Mouse (Mus musculus) urinary bladder, postnatal 4 days (tissue): ENCODE measurements around the gene Kctd13.

Experiments
- DNase-seq, 2 experiments: peaks; one replicate each; pipeline ENCODE4 v3.0.0; 2021 to 2022; ENCODE audit warnings: low spot score in 2 of 2

Gene Kctd13

GRCm38 (mm10) chr7:126941801-126942200 is 13.1 kb downstream of the Kctd13 start:
- DNase-seq, result no peak

- DNase-seq, result no peak
Observed at GRCm38 (mm10) chr7:126946530-126946929, 17.9 kb downstream of the Kctd13 start.

DNA sequence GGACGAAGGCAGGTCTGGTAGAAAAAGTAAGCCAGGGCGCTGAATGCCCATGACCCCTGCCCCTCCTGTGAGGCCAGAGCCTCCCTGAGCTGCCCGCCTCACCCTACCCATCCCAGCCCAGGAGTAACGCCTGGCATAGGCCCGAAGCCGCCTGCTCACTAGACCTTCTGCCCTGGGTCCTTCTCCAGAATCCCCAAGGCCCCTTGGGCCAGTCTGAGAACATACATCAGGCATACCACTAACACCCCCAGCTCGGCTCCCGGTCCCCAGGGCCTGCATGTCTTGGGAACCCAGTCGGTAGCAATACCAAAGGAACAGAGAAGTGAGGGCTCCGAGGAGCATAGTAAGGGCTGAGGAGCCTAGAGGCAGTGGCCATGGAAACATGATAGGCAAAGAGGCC is 19.9 kb downstream of the Kctd13 start:
- DNase-seq, result no peak

DNA sequence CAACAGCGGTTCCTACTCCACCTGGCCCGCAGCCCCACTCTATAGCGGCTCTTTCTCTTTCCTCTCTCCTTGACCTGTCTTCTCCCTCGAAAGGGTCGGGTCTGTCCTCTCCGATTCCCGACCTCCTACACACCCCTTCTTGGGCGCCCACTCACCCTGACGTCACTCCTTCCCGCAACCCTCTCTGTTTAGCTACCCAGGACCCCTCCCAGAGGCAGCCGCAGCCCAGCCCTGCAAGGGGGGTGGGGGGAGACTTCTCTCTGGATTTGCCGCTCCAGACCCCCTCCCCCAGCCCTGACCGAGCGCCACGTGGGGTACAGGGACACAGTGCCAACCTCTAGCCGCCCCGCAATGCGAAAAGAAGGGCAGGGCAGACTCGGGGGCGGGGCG is 20.7 kb downstream of the Kctd13 start, which contains the start of gene Asphd1:
Gene Asphd1, minus strand, starts transcription at position 180 of the 390 bp plus-strand sequence.
- no peak for DNase-seq

DNA sequence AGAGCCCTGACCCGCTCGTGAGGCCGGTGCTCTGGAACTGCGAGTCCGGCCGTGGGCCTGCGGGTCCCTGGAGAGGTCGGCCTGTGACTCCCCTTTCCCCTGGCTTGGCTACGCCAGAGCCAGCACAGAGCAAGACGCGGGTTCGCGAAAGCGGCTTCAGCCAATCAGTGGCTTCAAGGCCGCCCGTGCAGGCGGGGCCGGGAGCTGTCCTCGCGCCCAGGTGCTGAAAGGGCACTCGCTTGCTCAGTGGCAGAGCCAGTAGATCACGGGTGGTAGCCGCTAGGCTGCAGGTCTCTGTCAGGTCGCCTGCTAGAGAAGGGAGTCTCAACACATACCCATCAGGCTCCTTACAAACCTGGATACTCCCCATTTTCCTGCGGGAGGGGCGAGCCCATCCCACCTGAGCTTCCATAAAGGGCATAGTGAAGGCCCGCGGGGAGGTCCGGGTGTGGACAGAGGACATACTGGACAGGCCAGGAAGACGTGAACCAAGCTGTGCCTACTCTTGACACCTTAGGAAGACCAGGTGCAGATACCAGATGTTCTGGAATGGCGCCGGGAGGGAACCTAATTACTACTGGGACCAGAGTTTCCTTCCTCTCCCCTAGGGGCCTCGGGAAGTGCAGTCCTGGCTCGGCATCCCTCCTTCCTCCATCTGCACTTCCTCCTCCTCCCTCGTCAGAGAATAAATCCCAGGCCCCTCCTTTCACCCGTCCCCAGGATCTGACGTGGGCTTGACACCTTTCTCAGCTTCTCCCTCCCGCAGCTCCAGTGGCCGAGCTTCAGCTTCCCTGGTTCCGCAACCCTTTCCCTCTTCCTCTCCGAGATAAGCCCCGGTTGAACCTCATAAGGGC is 21.3 kb downstream of the Kctd13 start, which contains the start of gene Sez6l2:
Gene Sez6l2, plus strand, starts transcription at position 771 of the 854 bp plus-strand sequence.
- DNase-seq, result peak; percentile 81 to 94

DNA sequence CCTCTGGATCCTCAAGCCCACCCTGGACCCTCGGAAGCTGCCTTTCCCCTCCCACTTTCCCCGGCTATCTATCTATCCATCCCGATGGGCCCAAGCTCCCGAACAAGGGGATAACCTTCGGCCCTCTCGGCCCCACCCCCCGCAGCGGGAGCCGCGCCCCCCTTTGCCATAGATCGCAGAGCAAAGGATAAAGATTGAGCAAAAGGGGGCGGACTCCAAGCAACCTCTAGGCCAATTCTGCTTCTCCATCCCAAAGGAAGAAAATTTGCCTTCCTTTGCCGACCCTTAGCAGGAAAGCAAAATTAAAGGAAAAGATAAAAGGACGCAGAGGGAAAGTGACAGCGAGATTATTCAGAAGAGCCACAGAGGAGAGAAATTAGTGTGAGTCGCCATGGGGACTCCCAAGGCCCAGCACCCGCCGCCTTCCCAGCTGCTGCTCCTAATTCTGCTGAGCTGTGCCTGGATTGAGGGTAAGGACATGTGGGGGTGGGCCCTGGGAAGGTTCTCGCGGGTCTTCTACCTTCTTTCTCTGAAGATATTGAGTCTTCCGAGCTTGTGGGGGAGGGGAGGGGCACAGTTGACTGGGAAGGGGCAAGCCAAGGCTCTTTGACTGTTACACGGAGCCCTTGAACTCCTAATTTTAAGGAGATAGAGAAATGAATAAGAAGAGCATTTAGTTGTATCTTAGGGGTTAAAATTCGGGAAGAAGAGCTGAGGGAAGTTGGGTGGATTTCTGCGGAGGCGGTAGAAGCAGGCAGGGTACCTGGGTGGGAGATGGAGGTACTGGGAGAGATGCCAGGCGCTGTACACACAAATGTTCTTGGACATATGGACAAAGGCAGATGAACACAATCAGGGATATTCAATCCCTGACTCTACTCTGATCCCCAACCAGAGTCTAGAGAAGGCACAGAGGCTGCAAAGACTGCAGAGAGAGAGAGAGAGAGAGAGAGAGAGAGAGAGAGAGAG is 22.3 kb downstream of the Kctd13 start:
- no peak for DNase-seq

DNA sequence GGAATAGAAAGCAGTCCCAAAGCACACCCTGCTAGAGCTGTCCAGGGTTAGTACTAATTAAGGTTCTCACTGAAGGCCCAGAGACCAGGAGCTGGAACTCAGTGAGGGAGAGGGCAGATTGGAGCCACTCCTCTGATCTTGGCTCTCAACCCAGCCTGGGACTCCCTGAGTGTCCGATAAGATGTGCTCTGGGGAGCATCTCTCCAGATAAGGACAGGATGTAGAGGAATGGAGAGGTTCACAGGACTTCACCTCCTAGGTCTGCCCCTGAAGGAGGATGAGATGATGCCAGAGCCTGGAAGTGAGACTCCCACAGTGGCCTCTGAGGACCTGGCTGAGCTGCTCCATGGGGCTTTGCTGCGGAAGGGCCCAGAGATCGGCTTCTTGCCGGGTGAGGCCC is 23.1 kb downstream of the Kctd13 start:
- DNase-seq, result no peak

DNA sequence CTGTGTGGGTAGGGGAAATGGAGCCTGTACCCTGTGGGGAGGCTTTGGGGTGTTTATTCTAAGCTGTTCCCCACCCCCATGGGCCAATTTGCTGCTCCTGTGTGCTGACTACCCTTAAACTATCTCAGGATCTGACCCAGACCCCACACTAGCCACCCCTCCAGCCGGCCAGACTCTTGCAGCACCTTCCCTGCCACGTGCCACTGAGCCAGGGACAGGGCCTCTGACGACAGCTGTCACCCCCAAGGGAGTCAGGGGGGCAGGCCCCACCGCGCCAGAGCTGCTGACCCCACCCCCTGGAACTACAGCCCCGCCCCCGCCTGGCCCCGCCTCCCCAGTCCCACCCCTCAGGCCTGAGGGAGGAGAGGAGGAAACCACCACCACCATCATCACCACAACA is 24.0 kb downstream of the Kctd13 start:
- no peak for DNase-seq

DNA sequence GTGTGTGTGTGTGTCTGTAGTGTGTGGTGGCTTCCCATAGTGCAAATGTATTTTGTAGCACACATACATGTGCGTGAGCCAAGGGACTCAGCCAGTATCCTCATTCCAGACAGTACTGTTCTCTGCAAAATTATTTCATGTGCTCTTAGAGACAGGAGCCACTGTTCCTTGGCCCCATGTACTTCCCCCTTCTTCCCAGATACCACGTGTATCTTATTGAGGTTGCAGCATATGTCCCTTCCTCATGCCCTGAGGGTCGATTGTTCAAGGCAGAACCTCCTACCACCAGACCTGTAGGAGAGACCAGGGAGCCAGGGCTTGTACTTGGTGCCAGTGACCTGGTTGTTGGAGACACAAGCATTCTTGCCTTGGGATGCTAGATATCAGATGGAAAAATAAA is 26.4 kb downstream of the Kctd13 start:
- DNase-seq, result no peak

DNA sequence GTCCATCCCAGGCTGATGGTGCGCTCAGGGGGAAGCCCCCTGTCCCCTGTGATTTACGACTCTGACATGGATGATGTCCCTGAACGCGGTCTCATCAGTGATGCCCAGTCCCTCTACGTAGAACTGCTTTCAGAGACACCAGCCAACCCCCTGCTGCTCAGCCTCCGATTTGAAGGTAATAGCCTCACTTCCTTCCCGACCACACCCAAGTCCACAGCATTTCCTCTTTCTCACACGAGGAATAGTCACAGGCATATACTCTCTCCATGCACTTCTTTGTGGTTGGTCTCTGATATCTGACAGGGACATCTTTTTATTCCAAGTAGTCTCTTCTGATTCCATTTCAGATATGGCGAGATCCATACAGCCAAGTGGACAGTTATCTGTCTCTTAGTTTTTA is 31.1 kb downstream of the Kctd13 start:
- no peak for DNase-seq

DNA sequence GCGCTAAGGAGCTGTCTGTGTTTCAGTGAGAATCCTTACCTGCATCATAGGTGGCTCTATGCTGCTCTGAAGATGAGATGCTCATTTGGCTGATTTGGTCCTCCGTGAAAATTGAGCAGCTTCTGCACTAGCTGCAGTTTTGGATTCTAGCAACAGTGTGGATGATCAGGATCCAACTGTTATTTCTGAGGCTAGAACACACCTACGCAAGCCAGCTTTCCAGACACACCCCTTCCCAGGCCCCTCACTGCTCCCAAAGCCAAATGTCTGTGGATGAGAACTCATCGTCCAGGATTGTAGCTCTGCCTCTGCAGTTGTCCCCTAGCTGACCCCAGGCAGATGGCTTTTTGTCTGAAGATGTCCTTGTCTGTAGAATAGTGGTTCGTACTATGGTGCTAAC is 32.4 kb downstream of the Kctd13 start:
- no peak for DNase-seq

GRCm38 (mm10) chr7:126961965-126962364 is 33.3 kb downstream of the Kctd13 start:
- DNase-seq, result no peak

- DNase-seq, result no peak
Observed at GRCm38 (mm10) chr7:126963548-126964286, 35.0 kb downstream of the Kctd13 start.

DNA sequence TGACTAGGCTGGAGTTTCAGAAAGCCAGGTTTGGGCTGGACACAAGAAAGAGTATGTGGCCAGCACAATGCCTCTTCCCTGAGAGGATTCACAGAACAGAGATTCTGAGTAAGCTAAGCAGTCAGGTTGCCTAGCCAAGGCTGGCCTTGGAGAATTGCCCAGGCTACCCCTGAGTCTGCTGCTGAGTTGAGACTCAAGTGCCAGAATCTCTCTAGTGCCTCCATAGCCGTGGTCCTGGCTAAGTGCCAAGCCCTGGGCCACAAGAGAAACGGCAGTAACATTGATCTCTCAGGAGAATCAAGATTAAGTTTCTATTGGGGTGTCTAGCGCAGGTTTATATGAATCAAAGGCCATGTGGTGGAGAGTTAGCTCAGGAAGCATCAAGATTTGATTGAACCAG is 36.9 kb downstream of the Kctd13 start:
- no peak for DNase-seq

- DNase-seq, result no peak
Observed at GRCm38 (mm10) chr7:126967361-126967760, 38.7 kb downstream of the Kctd13 start.

GRCm38 (mm10) chr7:126975493-126975892 is 46.8 kb downstream of the Kctd13 start:
- DNase-seq, result no peak

- no peak for DNase-seq
Observed at GRCm38 (mm10) chr7:126975893-126975949, 47.0 kb downstream of the Kctd13 start, which contains the start of gene Cdipt. Gene Cdipt (plus strand): TSS chr7:126975914.

DNA sequence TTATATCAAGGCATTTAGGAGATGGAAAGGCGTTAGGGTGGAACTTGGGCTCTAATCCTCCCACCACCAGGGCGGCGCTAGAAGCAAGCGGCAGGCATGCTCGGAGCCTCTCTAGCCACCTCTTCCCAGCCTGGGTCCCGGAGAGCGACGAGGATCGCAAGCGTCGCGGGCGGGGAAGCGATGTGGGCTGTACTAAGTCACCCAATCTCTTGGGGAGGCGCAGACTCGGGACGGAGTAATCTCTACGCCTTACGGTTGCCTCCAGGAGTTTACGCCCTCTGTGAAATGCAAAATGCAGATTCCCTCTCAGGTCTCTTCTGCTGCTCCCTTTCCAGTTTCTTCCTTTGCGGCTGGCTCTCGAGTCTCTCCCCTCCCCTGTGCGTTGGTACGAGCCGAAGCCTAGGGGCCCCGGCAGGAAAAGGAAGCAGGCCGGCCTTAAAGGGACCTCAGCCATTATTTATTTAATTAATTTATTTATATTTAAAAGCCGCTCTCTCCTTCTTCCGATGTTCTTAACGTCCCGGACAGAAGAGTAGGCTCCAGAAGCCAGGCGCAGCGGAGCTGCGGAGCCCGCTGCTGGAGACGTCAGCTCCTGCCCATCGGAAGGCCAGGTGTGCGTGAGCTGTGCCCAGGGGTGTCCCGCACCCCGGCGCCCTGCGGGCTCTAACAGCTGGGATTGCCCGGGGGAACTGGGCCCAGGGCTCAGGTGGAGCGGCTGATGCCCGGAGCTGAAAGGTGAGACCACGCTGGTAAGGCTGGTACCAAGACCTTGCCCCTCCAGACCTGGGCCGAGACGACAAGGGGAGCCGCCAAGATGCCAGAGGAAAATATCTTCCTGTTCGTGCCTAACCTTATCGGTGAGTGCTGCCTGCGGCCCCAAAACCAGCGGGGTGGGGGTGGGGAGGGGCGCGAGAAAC is 47.5 kb downstream of the Kctd13 start, which contains the start of gene Cdiptos:
Gene Cdiptos, minus strand, starts transcription at position 149 of the 917 bp plus-strand sequence.
- peak; percentile 91 to 96 for DNase-seq

DNA sequence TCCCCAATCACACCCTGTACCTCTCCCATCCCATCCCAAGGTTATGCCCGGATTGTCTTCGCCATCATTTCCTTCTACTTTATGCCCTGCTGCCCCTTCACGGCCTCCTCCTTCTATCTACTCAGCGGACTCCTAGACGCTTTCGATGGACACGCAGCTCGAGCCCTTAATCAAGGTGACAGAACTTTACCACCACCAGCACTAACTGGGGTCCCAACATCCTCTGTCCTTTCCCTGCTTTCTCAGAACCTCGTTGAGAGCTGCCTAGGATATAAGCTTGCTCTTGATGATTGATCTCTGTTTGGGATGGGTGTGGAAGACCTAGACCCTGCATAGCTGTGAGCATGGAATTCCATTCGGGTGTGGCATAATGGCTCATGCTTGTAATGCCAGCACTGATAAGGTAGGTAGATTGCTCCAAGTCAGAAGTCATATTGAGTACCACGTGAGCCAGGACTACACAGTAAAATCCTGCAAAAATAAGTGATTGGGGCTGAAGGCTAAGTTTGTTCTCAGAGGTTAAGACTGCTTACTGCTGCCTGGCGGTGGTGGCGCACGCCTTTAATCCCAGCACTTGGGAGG is 48.3 kb downstream of the Kctd13 start:
- no peak for DNase-seq

GRCm38 (mm10) chr7:126978841-126979240 is 50.2 kb downstream of the Kctd13 start:
- no peak for DNase-seq

DNA sequence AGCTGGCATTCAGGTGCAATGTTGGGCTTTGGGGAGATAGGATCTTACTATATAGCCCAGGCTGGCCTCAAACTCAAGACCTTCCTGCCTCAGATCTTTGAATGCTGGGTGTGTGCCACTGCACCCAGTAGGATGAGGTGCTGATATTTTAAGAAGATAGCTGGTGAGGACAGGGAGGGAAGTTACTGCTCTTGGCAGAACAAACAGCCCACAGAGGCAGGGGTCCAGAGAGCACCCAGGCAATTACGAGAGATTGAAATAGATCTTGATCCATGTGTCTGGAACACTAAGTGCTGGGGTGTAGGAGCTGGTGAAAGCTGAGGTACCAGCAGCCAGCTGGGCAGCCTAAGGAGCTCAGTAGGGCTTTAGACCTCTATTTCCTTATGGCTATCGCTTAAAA is 52.9 kb downstream of the Kctd13 start:
- DNase-seq, result no peak
